Mouse (Mus musculus): Measurements from ENCODE around the gene Gm2004. TPM values are rescaled to one million over a fixed set of nuclear protein-coding genes. Genes with fewer than 3 reads are reported as not detected.
"Not testable (repeated sequence)": the region's sequence is repeated elsewhere in the genome, so short reads cannot be mapped to it uniquely, and the experiment has no call there.

Gene Gm2004
- polyA plus RNA-seq (2014; fragmentation: Nextera tagmentation; extraction: Ambion mirVana): 1.5 and 1.7 TPM in 2 replicates

DNA sequence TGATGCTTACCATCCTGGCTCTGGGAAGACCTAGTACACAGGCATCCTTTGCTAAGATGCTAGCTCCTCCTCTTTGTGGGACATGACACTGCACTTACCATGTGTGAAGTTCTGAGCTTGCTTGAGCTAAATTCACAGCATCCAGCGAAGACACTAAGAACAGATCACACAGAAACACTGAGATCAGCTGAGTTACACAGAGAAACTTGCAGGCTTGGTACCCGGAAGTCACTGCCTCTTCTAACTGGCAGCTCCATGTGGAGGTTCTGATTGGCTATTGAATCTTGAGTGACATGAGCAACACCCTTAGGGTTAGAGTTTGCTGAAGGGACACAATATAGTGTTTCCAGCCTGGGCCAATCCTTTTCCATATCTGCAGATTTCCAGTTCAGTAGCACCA lies at the start of gene Gm2004:
Gm2004 (minus strand) TSS at position 101 of the 400 bp plus-strand sequence.
- H3K4me3 ChIP-seq (ENCODE audit: control insufficient read depth in 1 of 2, insufficient read depth in 1 of 2, low read depth in 1 of 2, low read length in 2 of 2); H3K4me2 ChIP-seq (ENCODE audit: low read length); H3K27ac ChIP-seq (replicated peaks in 1 of 2; ENCODE audit: control insufficient read depth in 1 of 2, insufficient read depth in 1 of 2, low read depth in 2 of 2, low read length in 2 of 2); H3K4me1 ChIP-seq (ENCODE audit: control insufficient read depth in 2 of 2, insufficient read depth in 2 of 2, low read length in 2 of 2); ATAC-seq (ENCODE audit: insufficient number of reproducible peaks, insufficient read depth, low FRiP score, low read depth); H3K27me3 ChIP-seq (ENCODE audit: control insufficient read depth, insufficient read depth, low read length); H3K9ac ChIP-seq (ENCODE audit: low read length); H3K9me3 ChIP-seq (ENCODE audit: control insufficient read depth, low read length); H3K36me3 ChIP-seq (ENCODE audit: control insufficient read depth, insufficient read depth, low read length): not testable (repeated sequence)
- no CpG with 5 or more reads among the region's 2 CpGs for WGBS

Other genes starting within 250 kb of the Gm2004 start
- 3.0 and 3.1 TPM in 2 replicates for gene Zfp966, start 218.7 kb downstream of the Gm2004 start, polyA plus RNA-seq (2014; fragmentation: Nextera tagmentation; extraction: Ambion mirVana)
- 18.2 and 19.6 TPM in 2 replicates for gene Gm2026, start 184.5 kb downstream of the Gm2004 start, polyA plus RNA-seq (2014; fragmentation: Nextera tagmentation; extraction: Ambion mirVana)
- gene 2210418O10Rik, start 76.7 kb upstream of the Gm2004 start, polyA plus RNA-seq (2014; fragmentation: Nextera tagmentation; extraction: Ambion mirVana): 6.3 and 7.3 TPM in 2 replicates
- not detected in 2 replicates for gene Gm11009, start 169.7 kb upstream of the Gm2004 start, polyA plus RNA-seq (2014; fragmentation: Nextera tagmentation; extraction: Ambion mirVana)